Mouse (Mus musculus): ENCODE data around the gene Vpreb1.

- TF ChIP-seq EP300 (IDR thresholded peaks at IDR 0.05; ENCODE audit: insufficient read depth, low read depth, low read length) (peak; percentile 81; the same call in 1 of the 2 replicates), CTCF (IDR thresholded peaks at IDR 0.05; ENCODE audit: low read depth, low read length) (no peak)
These were observed at the start of gene Vpreb1, which contains the start of gene Top3b for GRCm38 (mm10) chr16:16870617-16871331.

Measured in ES-Bruce4 (cell line).